Mouse (Mus musculus): ENCODE data around the gene Adh7. TPM values are rescaled to one million over a fixed set of nuclear protein-coding genes. Genes with fewer than 3 reads are reported as not detected.

The Adh7 gene
- polyA plus RNA-seq, 1 experiment, result 0.08 TPM

GRCm38 (mm10) chr3:138230266-138230665 lies 12.7 kb downstream of the Adh7 start:
- TF ChIP-seq CTCF (IDR thresholded peaks at IDR 0.05; ENCODE audit: extremely low read depth, insufficient read length, insufficient replicate concordance, low read depth, low read length), result no peak
- no peak for TF ChIP-seq POLR2A (IDR thresholded peaks at IDR 0.05; ENCODE audit: low read depth, low read length)
- Histone ChIP-seq H3K4me1 (ENCODE audit: control insufficient read depth, insufficient read depth, insufficient read length, low read length) (peaks cover 20% of the 10 kb centered on the region), H3K27ac (ENCODE audit: insufficient read depth, low read depth, low read length) (peak overlapping the region; percentile 66; the same call in 1 of the 2 replicates), H3K27me3 (ENCODE audit: control insufficient read depth, insufficient read depth, low read length) (no peaks in the 10 kb centered on the region), H3K4me3 (ENCODE audit: low read depth, low read length) (no peak overlapping the region), H3K36me3 (ENCODE audit: control insufficient read depth, insufficient read depth, low read length) (no peaks in the 10 kb centered on the region)
- 64% methylated on average over 3 of the region's 3 CpGs for WGBS

- TF ChIP-seq POLR2A (IDR thresholded peaks at IDR 0.05; ENCODE audit: low read depth, low read length), result no peak
- TF ChIP-seq CTCF (IDR thresholded peaks at IDR 0.05; ENCODE audit: extremely low read depth, insufficient read length, insufficient replicate concordance, low read depth, low read length), result no peak
- peaks cover 9% of the 10 kb centered on the region for H3K4me1 ChIP-seq (ENCODE audit: control insufficient read depth, insufficient read depth, insufficient read length, low read length)
- no peak overlapping the region for H3K27ac ChIP-seq (ENCODE audit: insufficient read depth, low read depth, low read length)
- no peaks in the 10 kb centered on the region for H3K36me3 ChIP-seq (ENCODE audit: control insufficient read depth, insufficient read depth, low read length)
- no peaks in the 10 kb centered on the region for H3K27me3 ChIP-seq (ENCODE audit: control insufficient read depth, insufficient read depth, low read length)
- H3K4me3 ChIP-seq (ENCODE audit: low read depth, low read length), result no peak overlapping the region
- 40% methylated on average over 2 of the region's 2 CpGs for WGBS
These were observed 14.0 kb downstream of the Adh7 start for GRCm38 (mm10) chr3:138231531-138231930.

DNA sequence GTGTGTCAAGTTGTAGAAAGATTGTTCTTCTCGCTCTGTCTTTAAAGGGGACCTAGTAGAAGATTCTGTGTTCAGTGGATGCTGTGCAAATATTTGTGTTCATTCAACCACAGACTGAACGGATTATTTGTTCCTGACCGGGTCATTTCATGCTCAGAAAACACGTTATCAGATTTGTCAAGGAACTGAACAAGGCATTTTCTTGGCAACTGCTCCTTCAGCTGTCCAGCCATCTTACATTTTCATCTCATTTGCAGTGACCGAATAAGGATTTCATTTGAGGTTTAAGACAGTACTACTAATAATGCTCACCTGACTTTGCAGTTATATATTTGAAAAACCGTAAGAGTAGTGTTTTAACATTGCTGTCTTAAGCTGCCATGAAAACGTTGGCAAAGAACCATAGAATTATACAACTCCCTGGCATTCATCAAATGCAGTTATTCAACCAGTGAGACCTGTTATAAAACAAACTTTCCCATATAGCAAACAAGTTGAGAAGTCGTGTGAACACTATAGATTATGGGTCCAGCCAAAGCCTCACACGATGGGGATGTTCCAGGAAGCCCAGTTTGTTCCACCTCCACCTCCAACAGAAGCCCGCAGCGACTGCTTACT lies 19.1 kb downstream of the Adh7 start:
- Histone ChIP-seq H3K27me3 (ENCODE audit: control insufficient read depth, insufficient read depth, low read length) (no peaks in the 10 kb centered on the region), H3K4me1 (ENCODE audit: control insufficient read depth, insufficient read depth, insufficient read length, low read length) (peaks cover 11% of the 10 kb centered on the region; the same call in 1 of the 2 replicates), H3K36me3 (ENCODE audit: control insufficient read depth, insufficient read depth, low read length) (no peaks in the 10 kb centered on the region), H3K4me3 (ENCODE audit: low read depth, low read length) (no peak overlapping the region), H3K27ac (ENCODE audit: insufficient read depth, low read depth, low read length) (no peak overlapping the region)
- TF ChIP-seq CTCF (IDR thresholded peaks at IDR 0.05; ENCODE audit: extremely low read depth, insufficient read length, insufficient replicate concordance, low read depth, low read length), result no peak
- no peak for TF ChIP-seq POLR2A (IDR thresholded peaks at IDR 0.05; ENCODE audit: low read depth, low read length)
- 68% methylated on average over 11 of the region's 11 CpGs for WGBS

DNA sequence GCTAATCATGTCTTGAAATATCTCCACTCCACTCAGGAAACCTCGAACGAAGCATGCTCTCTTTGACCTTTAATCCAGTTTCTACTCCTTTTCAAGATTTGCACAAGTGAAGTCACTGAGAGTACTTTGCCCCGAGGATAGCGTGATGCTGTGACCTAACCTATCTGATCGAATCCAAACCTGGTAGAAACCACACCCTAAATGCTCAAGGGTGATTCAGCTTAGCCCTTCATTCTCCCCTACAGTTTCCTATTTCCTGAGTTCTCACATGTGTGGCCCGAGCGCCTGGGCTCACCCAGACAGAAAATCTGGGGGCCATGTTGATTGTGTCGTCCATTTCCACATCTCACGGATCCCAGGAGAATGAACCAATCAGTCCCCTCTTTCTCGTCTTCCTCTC lies 20.5 kb downstream of the Adh7 start:
- Histone ChIP-seq H3K36me3 (ENCODE audit: control insufficient read depth, insufficient read depth, low read length) (no peaks in the 10 kb centered on the region), H3K4me1 (ENCODE audit: control insufficient read depth, insufficient read depth, insufficient read length, low read length) (peaks cover 17% of the 10 kb centered on the region; the same call in 1 of the 2 replicates), H3K27me3 (ENCODE audit: control insufficient read depth, insufficient read depth, low read length) (no peaks in the 10 kb centered on the region), H3K27ac (ENCODE audit: insufficient read depth, low read depth, low read length) (peak overlapping the region; percentile 81; the same call in 1 of the 2 replicates), H3K4me3 (ENCODE audit: low read depth, low read length) (no peak overlapping the region)
- no peak for TF ChIP-seq POLR2A (IDR thresholded peaks at IDR 0.05; ENCODE audit: low read depth, low read length)
- TF ChIP-seq CTCF (IDR thresholded peaks at IDR 0.05; ENCODE audit: extremely low read depth, insufficient read length, insufficient replicate concordance, low read depth, low read length), result no peak
- 49% methylated on average over 10 of the region's 10 CpGs for WGBS

DNA sequence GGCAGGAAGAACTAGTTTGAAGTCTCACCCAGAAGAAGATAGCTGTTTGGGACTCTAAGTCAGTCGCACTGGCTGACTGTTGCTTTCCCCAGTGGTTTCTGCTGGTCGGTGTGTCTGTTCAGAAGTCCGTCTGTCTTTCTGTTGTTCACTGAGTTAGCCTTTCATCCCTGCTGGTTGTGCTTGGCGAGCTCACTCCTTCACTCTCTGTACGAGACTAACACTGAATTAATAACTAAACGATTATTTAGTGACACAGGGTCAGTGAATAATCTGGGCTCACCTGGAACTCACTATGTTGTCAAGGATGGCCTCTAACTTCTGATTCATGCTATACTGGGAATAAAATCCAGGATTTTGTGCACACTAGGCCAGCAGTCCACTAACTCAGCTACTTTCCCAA lies 21.9 kb downstream of the Adh7 start:
- no peaks in the 10 kb centered on the region for H3K27me3 ChIP-seq (ENCODE audit: control insufficient read depth, insufficient read depth, low read length)
- no peak overlapping the region for H3K27ac ChIP-seq (ENCODE audit: insufficient read depth, low read depth, low read length)
- no peaks in the 10 kb centered on the region for H3K36me3 ChIP-seq (ENCODE audit: control insufficient read depth, insufficient read depth, low read length)
- H3K4me3 ChIP-seq (ENCODE audit: low read depth, low read length), result no peak overlapping the region
- peaks cover 26% of the 10 kb centered on the region; the same call in 1 of the 2 replicates for H3K4me1 ChIP-seq (ENCODE audit: control insufficient read depth, insufficient read depth, insufficient read length, low read length)
- TF ChIP-seq CTCF (IDR thresholded peaks at IDR 0.05; ENCODE audit: extremely low read depth, insufficient read length, insufficient replicate concordance, low read depth, low read length) (no peak), POLR2A (IDR thresholded peaks at IDR 0.05; ENCODE audit: low read depth, low read length) (no peak)
- 84% methylated on average over 6 of the region's 6 CpGs for WGBS

GRCm38 (mm10) chr3:138240411-138240810 lies 22.9 kb downstream of the Adh7 start:
- WGBS, result 50% methylated on average over 3 of the region's 3 CpGs
- Histone ChIP-seq H3K36me3 (ENCODE audit: control insufficient read depth, insufficient read depth, low read length) (no peaks in the 10 kb centered on the region), H3K4me1 (ENCODE audit: control insufficient read depth, insufficient read depth, insufficient read length, low read length) (peaks cover 28% of the 10 kb centered on the region; the same call in 1 of the 2 replicates), H3K27me3 (ENCODE audit: control insufficient read depth, insufficient read depth, low read length) (no peaks in the 10 kb centered on the region), H3K27ac (ENCODE audit: insufficient read depth, low read depth, low read length) (peak overlapping the region; percentile 92; the same call in 1 of the 2 replicates), H3K4me3 (ENCODE audit: low read depth, low read length) (no peak overlapping the region)
- TF ChIP-seq POLR2A (IDR thresholded peaks at IDR 0.05; ENCODE audit: low read depth, low read length), result no peak
- no peak for TF ChIP-seq CTCF (IDR thresholded peaks at IDR 0.05; ENCODE audit: extremely low read depth, insufficient read length, insufficient replicate concordance, low read depth, low read length)

DNA sequence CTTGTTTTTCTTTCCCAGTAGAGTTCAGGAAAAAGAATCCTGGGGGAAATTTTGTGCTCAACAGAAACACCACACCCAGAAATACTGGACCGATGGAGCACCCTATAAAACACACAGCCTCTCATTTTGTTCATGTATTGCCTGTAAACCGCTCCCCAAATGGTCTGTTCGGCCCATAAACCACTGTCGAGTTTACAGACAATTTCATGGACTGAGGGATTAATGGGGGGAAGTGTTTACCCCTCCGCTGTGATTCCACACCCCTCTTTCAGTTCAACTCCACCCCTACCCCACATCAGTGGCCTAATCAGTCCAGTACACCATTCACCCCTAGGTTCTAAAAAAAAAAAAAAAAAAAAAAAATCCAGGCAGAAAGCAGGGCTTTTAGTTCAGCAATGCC lies 23.4 kb downstream of the Adh7 start:
- Histone ChIP-seq H3K27me3 (ENCODE audit: control insufficient read depth, insufficient read depth, low read length) (no peaks in the 10 kb centered on the region), H3K36me3 (ENCODE audit: control insufficient read depth, insufficient read depth, low read length) (no peaks in the 10 kb centered on the region), H3K27ac (ENCODE audit: insufficient read depth, low read depth, low read length) (peak overlapping the region; percentile 92), H3K4me3 (ENCODE audit: low read depth, low read length) (no peak overlapping the region), H3K4me1 (ENCODE audit: control insufficient read depth, insufficient read depth, insufficient read length, low read length) (peaks cover 28% of the 10 kb centered on the region; the same call in 1 of the 2 replicates)
- WGBS, result 22% methylated on average over 5 of the region's 5 CpGs
- TF ChIP-seq CTCF (IDR thresholded peaks at IDR 0.05; ENCODE audit: extremely low read depth, insufficient read length, insufficient replicate concordance, low read depth, low read length) (no peak), POLR2A (IDR thresholded peaks at IDR 0.05; ENCODE audit: low read depth, low read length) (no peak)

Measured in small intestine, adult 2 months (tissue).